Mouse (Mus musculus): ENCODE data around the gene Ppp3cb. TPM values are rescaled to one million over a fixed set of nuclear protein-coding genes. Genes with fewer than 3 reads are reported as not detected.
"Not testable (repeated sequence)": the region's sequence is repeated elsewhere in the genome, so short reads cannot be mapped to it uniquely, and the experiment has no call there.

Gene Ppp3cb
- polyA plus RNA-seq (2012; rRNA removed) (18.0 and 22.7 TPM in 2 replicates), polyA plus RNA-seq (2014; fragmentation: Nextera tagmentation; extraction: Ambion mirVana) (21.6 and 24.8 TPM in 2 replicates)

DNA sequence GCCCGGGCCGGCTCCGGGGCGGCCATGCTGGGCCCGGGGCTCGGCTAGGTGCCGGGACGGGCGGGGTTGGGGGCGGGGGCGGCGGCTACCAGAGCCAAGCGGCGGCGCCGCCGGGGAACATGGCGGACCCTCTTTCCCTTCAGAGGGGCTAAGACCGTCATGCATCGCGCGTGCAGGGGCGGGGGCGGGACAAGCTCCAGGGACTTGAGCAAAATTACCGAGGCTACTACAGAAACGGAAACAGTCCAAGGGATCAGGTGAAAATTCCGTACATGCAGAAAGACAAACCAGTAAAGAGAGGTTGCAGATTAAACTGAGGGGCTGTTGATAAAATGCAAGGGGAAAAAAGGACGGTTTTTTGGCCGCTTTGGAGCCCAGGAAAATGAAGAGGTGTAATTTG is at the start of gene Ppp3cb:
Ppp3cb (minus strand) TSS at position 159 of the 400 bp plus-strand sequence.
- no peaks in the 10 kb centered on the region for H3K27me3 ChIP-seq (ENCODE audit: control insufficient read depth, insufficient read depth, low read length)
- peak; percentile 88 to 91 (median 90) for DNase-seq (ENCODE audit: low read depth in 3 of 3, low spot score in 3 of 3)
- H3K4me1 ChIP-seq (replicated peaks; ENCODE audit: control insufficient read depth in 2 of 2, insufficient read depth in 2 of 2, low read length in 1 of 2) = peaks cover 17 to 20% of the 10 kb centered on the region in 2 experiments
- peak within 1 kb of the TSS; percentile 73 for H3K4me2 ChIP-seq (ENCODE audit: low read depth)
- no peaks in the 10 kb centered on the region for H3K9me3 ChIP-seq (ENCODE audit: control insufficient read depth, low read length)
- under 1% methylated on average over 29 of the region's 29 CpGs for WGBS (ENCODE audit: insufficient replicate concordance)
- TF ChIP-seq EP300 (IDR thresholded peaks at IDR 0.05; ENCODE audit: low read depth) (no peak), CTCF (IDR thresholded peaks at IDR 0.05; ENCODE audit: low read depth) (no peak)
- H3K27ac ChIP-seq = peak within 1 kb of the TSS; percentile 90
- peak within 1 kb of the TSS; percentile 90 for H3K9ac ChIP-seq (replicated peaks)
- ATAC-seq (ENCODE audit: insufficient read depth) = peak; percentile 78
- H3K4me3 ChIP-seq (ENCODE audit: insufficient read depth in 1 of 2, low read depth in 2 of 2, low read length in 2 of 2) = peak within 1 kb of the TSS; percentile 78 to 88
- H3K36me3 ChIP-seq (replicated peaks; ENCODE audit: control insufficient read depth, insufficient read depth, low read depth) = no peaks in the 10 kb centered on the region; the same call in 1 of the 2 replicates

DNA sequence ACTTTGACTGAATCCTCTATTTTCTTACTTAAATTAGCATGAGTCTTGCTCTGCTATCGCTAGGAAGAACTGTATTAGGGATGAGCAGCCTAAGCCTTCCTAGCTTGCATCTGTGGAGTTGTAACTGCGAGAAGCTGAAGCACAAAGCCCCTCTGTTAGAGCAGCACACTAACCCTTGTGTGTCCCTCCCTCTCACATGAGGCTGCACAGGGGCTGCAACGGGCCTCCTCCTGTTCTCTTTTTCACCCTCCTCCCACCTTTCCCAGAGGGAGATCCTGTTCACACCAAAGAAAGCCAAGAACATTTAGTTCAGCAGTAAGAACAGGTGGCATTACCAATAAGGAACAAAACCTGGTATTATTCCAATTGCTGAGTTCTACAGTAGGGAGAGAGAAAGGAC is 49.4 kb upstream of the Ppp3cb start:
- no peak for TF ChIP-seq EP300 (IDR thresholded peaks at IDR 0.05; ENCODE audit: low read depth)
- no peak for TF ChIP-seq CTCF (IDR thresholded peaks at IDR 0.05; ENCODE audit: low read depth)
- WGBS (ENCODE audit: insufficient replicate concordance) = 63% methylated on average over 3 of the region's 3 CpGs
- Histone ChIP-seq H3K9ac (replicated peaks) (no peak overlapping the region), H3K36me3 (replicated peaks; ENCODE audit: control insufficient read depth, insufficient read depth, low read depth) (no peaks in the 10 kb centered on the region), H3K4me3 (ENCODE audit: insufficient read depth in 1 of 2, low read depth in 2 of 2, low read length in 2 of 2) (no peak overlapping the region), H3K27me3 (ENCODE audit: control insufficient read depth, insufficient read depth, low read length) (no peaks in the 10 kb centered on the region), H3K4me2 (ENCODE audit: low read depth) (no peak overlapping the region), H3K27ac (no peak overlapping the region), H3K4me1 (replicated peaks; ENCODE audit: control insufficient read depth in 2 of 2, insufficient read depth in 2 of 2, low read length in 1 of 2) (peaks cover 16 to 28% of the 10 kb centered on the region in 2 experiments), H3K9me3 (ENCODE audit: control insufficient read depth, low read length) (no peaks in the 10 kb centered on the region)
- no peak for ATAC-seq (ENCODE audit: insufficient read depth)
- no peak for DNase-seq (ENCODE audit: low read depth in 3 of 3, low spot score in 3 of 3)

DNA sequence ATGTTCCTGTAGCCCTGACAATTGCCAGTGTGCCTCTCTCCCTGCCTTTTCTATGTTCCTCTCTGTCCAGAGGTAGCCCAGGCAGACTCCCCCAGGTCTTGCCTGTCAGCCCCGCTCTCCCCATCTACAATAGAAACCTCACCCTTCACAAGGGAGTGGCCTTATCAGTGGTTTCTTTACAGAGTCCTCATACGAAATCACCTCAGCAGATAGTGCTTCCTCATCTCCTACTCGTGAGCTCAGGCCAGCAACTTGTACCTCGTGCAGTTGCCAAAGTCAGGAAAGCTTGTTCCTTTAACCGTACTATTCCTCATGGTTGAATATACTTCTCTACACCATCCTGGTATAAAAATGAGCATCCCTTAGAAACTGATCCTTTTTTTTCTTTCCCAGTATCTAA is 41.1 kb upstream of the Ppp3cb start:
- peaks cover 5 to 8% of the 10 kb centered on the region in 2 experiments for H3K4me1 ChIP-seq (replicated peaks; ENCODE audit: control insufficient read depth in 2 of 2, insufficient read depth in 2 of 2, low read length in 1 of 2)
- no peaks in the 10 kb centered on the region for H3K36me3 ChIP-seq (replicated peaks; ENCODE audit: control insufficient read depth, insufficient read depth, low read depth)
- no peak overlapping the region for H3K9ac ChIP-seq (replicated peaks)
- H3K27ac ChIP-seq = no peak overlapping the region
- H3K4me3 ChIP-seq (ENCODE audit: insufficient read depth in 1 of 2, low read depth in 2 of 2, low read length in 2 of 2) = no peak overlapping the region
- ATAC-seq (ENCODE audit: insufficient read depth) (0 out of 2 replicates have a peak, but pooled peaks have one; percentile 26), DNase-seq (ENCODE audit: low read depth in 3 of 3, low spot score in 3 of 3) (no peak)
- H3K9me3 ChIP-seq (ENCODE audit: control insufficient read depth, low read length) = no peaks in the 10 kb centered on the region
- H3K4me2 ChIP-seq (ENCODE audit: low read depth) = no peak overlapping the region
- WGBS (ENCODE audit: insufficient replicate concordance) = 20% methylated on average over 5 of the region's 5 CpGs
- no peak for TF ChIP-seq EP300 (IDR thresholded peaks at IDR 0.05; ENCODE audit: low read depth)
- no peak for TF ChIP-seq CTCF (IDR thresholded peaks at IDR 0.05; ENCODE audit: low read depth)
- H3K27me3 ChIP-seq (ENCODE audit: control insufficient read depth, insufficient read depth, low read length) = no peaks in the 10 kb centered on the region

DNA sequence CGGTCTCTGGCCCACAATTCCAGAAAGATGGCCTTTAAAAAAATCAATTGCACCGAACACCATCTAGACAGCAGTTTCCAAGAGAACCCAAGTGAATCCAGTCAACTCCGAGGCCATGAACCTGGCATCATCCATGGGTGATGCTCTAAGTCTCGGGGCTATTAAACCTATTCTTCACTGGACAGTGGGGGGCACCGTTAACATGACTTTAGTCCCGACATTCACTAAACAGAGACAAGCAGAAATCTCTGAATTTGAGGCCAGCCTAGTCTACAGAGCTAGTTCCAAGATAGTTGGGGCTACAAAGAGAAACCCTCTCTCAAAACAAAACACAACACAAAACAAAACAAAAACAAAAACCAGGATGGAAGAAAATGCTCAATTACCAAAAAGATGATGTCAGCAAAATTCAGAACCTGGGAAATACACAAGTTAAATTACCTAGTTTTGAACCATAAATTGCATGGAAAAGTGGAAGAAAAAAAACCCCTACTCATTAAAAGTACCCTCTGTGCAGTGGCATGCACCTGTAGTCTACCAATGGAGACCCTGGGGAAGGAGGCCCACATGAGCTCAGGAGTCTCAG is 32.5 kb upstream of the Ppp3cb start:
- H3K4me2 ChIP-seq (ENCODE audit: low read depth) = no peak overlapping the region
- ATAC-seq (ENCODE audit: insufficient read depth) = no peak

GRCm38 (mm10) chr14:20576179-20576578 is 29.8 kb upstream of the Ppp3cb start:
- peak; percentile 37 to 43 (median 38) for DNase-seq (ENCODE audit: low read depth in 3 of 3, low spot score in 3 of 3)
- H3K9ac ChIP-seq (replicated peaks) = no peak overlapping the region
- H3K27me3 ChIP-seq (ENCODE audit: control insufficient read depth, insufficient read depth, low read length) = no peaks in the 10 kb centered on the region
- no peak overlapping the region for H3K4me2 ChIP-seq (ENCODE audit: low read depth)
- H3K27ac ChIP-seq = no peak overlapping the region
- no peak for ATAC-seq (ENCODE audit: insufficient read depth)
- WGBS (ENCODE audit: insufficient replicate concordance) = 44% methylated on average over 7 of the region's 7 CpGs
- no peak overlapping the region for H3K4me3 ChIP-seq (ENCODE audit: insufficient read depth in 1 of 2, low read depth in 2 of 2, low read length in 2 of 2)
- H3K36me3 ChIP-seq (replicated peaks; ENCODE audit: control insufficient read depth, insufficient read depth, low read depth) = no peaks in the 10 kb centered on the region
- H3K4me1 ChIP-seq (replicated peaks; ENCODE audit: control insufficient read depth in 2 of 2, insufficient read depth in 2 of 2, low read length in 1 of 2) = no peaks in the 10 kb centered on the region
- H3K9me3 ChIP-seq (ENCODE audit: control insufficient read depth, low read length) = no peaks in the 10 kb centered on the region
- TF ChIP-seq EP300 (IDR thresholded peaks at IDR 0.05; ENCODE audit: low read depth) (no peak), CTCF (IDR thresholded peaks at IDR 0.05; ENCODE audit: low read depth) (peak; percentile 70)

More for the DNA sequence above, 32.5 kb upstream of the Ppp3cb start:
- no peak overlapping the region for H3K9ac ChIP-seq (replicated peaks)
- no peak overlapping the region for H3K27ac ChIP-seq
- H3K27me3 ChIP-seq (ENCODE audit: control insufficient read depth, insufficient read depth, low read length) = no peaks in the 10 kb centered on the region
- TF ChIP-seq EP300 (IDR thresholded peaks at IDR 0.05; ENCODE audit: low read depth) = no peak
- TF ChIP-seq CTCF (IDR thresholded peaks at IDR 0.05; ENCODE audit: low read depth) = peak; percentile 19; the same call in 1 of the 2 replicates
- 62% methylated on average over 6 of the region's 6 CpGs for WGBS (ENCODE audit: insufficient replicate concordance)
- H3K4me3 ChIP-seq (ENCODE audit: insufficient read depth in 1 of 2, low read depth in 2 of 2, low read length in 2 of 2) = no peak overlapping the region
- no peaks in the 10 kb centered on the region for H3K4me1 ChIP-seq (replicated peaks; ENCODE audit: control insufficient read depth in 2 of 2, insufficient read depth in 2 of 2, low read length in 1 of 2)
- no peaks in the 10 kb centered on the region for H3K36me3 ChIP-seq (replicated peaks; ENCODE audit: control insufficient read depth, insufficient read depth, low read depth)
- no peak for DNase-seq (ENCODE audit: low read depth in 3 of 3, low spot score in 3 of 3)
- H3K9me3 ChIP-seq (ENCODE audit: control insufficient read depth, low read length) = no peaks in the 10 kb centered on the region

DNA sequence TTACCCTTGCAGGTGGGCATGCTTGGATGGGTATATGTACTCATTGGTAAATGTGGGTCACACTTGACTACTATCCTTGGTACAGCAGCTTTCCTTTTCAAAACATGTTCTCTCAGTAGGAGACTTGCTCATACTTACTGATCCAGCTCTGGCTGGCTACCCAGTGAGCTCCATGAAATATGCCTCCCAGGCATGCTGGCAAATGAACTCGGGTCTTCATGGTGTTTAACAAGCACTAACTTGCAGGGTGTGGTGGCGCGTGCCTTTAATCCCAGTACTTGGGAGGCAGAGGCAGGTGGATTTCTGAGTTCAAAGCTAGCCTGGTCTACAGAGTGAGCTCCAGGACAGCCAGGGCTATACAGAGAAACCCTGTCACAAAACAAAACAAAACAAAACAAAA is 26.8 kb upstream of the Ppp3cb start:
- H3K4me2 ChIP-seq (ENCODE audit: low read depth); H3K36me3 ChIP-seq (replicated peaks; ENCODE audit: control insufficient read depth, insufficient read depth, low read depth); H3K27ac ChIP-seq; H3K27me3 ChIP-seq (ENCODE audit: control insufficient read depth, insufficient read depth, low read length); H3K4me3 ChIP-seq (ENCODE audit: insufficient read depth in 1 of 2, low read depth in 2 of 2, low read length in 2 of 2); H3K9ac ChIP-seq (replicated peaks); DNase-seq (ENCODE audit: low read depth in 3 of 3, low spot score in 3 of 3); H3K9me3 ChIP-seq (ENCODE audit: control insufficient read depth, low read length); ATAC-seq (ENCODE audit: insufficient read depth); H3K4me1 ChIP-seq (replicated peaks; ENCODE audit: control insufficient read depth in 2 of 2, insufficient read depth in 2 of 2, low read length in 1 of 2): not testable (repeated sequence)
- WGBS (ENCODE audit: insufficient replicate concordance) = 79% methylated on average over 3 of the region's 3 CpGs

Data from liver, embryonic 14.5 days (tissue).